Mouse (Mus musculus): ENCODE measurements at regions not wholly inside any gene's neighbourhood (a gene's known extent, or its start where the extent isn't known, plus 50 kb on each side); places are given as distances from the start of the nearest gene placed in this dataset.
"Not testable (repeated sequence)": the region's sequence is repeated elsewhere in the genome, so short reads cannot be mapped to it uniquely, and the experiment has no call there.

- not testable (repeated sequence) for DNase-seq
Observed at GRCm38 (mm10) chr12:20415397-20415796, 461.1 kb downstream of the Gm21863 start.

DNA sequence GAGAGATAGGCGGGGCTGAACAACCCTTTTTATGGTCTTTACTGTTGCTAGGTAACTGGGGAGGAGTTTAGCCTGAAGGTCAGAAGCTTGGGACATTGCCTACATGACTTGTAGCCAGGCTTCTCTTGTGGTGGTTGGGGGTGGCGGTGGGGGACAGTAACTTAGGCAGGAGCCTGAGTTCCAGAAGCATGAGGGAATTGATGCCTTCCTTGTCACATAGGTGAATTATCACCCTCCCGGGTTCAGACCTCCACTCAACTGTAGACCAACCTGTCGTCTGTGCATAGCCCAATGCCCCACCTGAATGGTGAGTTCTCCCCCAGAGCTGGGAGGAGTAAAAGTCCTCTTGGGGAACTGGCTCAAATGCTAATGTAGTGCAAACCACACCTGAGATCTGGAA, 472.1 kb downstream of the Gm21863 start:
- DNase-seq, result not testable (repeated sequence)

DNA sequence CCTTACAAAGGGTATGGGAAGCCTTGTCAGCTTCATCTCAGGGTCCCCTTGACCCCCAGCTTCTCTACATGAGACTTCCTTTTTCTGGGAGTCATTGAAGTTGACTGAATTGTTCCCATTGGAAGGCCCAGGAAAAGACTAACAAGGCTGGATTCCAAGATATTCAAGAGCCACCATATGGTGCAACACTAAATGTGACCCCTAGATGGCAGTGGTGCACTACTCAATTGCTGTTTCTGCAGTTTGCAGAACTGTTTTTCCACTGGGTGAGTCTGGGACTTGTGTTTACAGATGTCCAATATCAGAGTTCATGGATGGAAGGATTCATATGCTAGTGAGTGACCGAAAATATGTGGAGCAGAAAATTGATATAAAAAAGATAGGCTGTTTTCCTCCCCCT, 510.3 kb downstream of the Gm21863 start:
- peak in 1 of 2 experiments; percentile 1 for DNase-seq

Measured in kidney, postnatal 25 days (tissue).